Mouse (Mus musculus) kidney, postnatal 0 days (tissue): ENCODE measurements around the gene Cycs. TPM values are rescaled to one million over a fixed set of nuclear protein-coding genes. Genes with fewer than 3 reads are reported as not detected.
"Not testable (repeated sequence)": the region's sequence is repeated elsewhere in the genome, so short reads cannot be mapped to it uniquely, and the experiment has no call there.

Experiments used
- ATAC-seq: fragments of 200-750 bp; cut with Nextera tagmentation; replicated peaks from 2 replicates; pipeline ENCODE4 v1.8.0; 2017; ENCODE audit warnings: low read depth, moderate number of reproducible peaks, moderate TSS enrichment, moderate library complexity; ENCODE audit not compliant: low FRiP score
- DNase-seq: peaks from one replicate; pipeline ENCODE4 v3.0.0-alpha.2; 2016; ENCODE audit warnings: low spot score
- H3K27ac ChIP-seq: fragments of 300-500 bp; sonication (generic); 2 replicates; pipeline ENCODE4 v1.5.1; 2014; ENCODE audit warnings: mild to moderate bottlenecking
- H3K27me3 ChIP-seq: fragments of 300-500 bp; sonication (generic); 2 replicates; pipeline ENCODE4 v1.6.1; 2014; ENCODE audit warnings: low read length, mixed read lengths; ENCODE audit not compliant: insufficient read depth
- H3K36me3 ChIP-seq: fragments of 300-500 bp; sonication (generic); 2 replicates; pipeline ENCODE4 v1.6.1; 2014; ENCODE audit warnings: low read length, mixed read lengths; ENCODE audit not compliant: insufficient read depth
- H3K4me1 ChIP-seq: fragments of 300-500 bp; sonication (generic); replicated peaks from 2 replicates; pipeline ENCODE4 v1.6.1; 2014; ENCODE audit warnings: antibody characterized with exemption, low read length, mixed read lengths; ENCODE audit not compliant: insufficient read depth
- H3K4me2 ChIP-seq: fragments of 300-500 bp; sonication (generic); 2 replicates; pipeline ENCODE4 v1.6.1; 2014; ENCODE audit warnings: mild to moderate bottlenecking, low read length, moderate library complexity, mixed read lengths
- H3K4me3 ChIP-seq: fragments of 300-500 bp; sonication (generic); replicated peaks from 2 replicates; pipeline ENCODE4 v1.5.1; 2014; ENCODE audit warnings: low read depth, low read length
- H3K9ac ChIP-seq: fragments of 300-500 bp; sonication (generic); 2 replicates; pipeline ENCODE4 v1.6.1; 2014; ENCODE audit warnings: low read depth, low read length
- H3K9me3 ChIP-seq: fragments of 300-500 bp; sonication (generic); replicated peaks from 2 replicates; pipeline ENCODE4 v1.6.1; 2016; ENCODE audit warnings: low read length, inconsistent platforms, mixed read lengths
- CTCF ChIP-seq: IDR thresholded peaks from 2 replicates; pipeline ENCODE4 v1.5.1; 2016; ENCODE audit warnings: antibody characterized with exemption, low read depth, mild to moderate bottlenecking, moderate library complexity
- WGBS: fragments of 180-500 bp; shearing (Covaris S2); extraction: QIAGEN DNeasy Blood & Tissue Kit; methylation state at CpG from one replicate; pipeline ENCODE4 v1.1.7; 2014; 5-methylcytosine and 5-hydroxymethylcytosine counted together
- polyA plus RNA-seq: library from polyadenylated mRNA; unstranded; fragments of >200 nt; fragmentation: Nextera tagmentation; extraction: Ambion mirVana; gene quantifications from 2 replicates; pipeline ENCODE4 v1.2.1, GENCODE M21; 2015

Gene Cycs
- polyA plus RNA-seq, 1 experiment from 2014 or later, result 134 TPM

- Histone ChIP-seq H3K27me3 (no peaks in the 10 kb centered on the region), H3K4me1 (peaks cover 3% of the 10 kb centered on the region; the same call in 1 of the 2 replicates), H3K36me3 (0 out of 2 replicates have a peak, but pooled peaks cover 5% of the 10 kb centered on the region), H3K9ac (no peak overlapping the region), H3K4me3 (no peak overlapping the region), H3K9me3 (no peaks in the 10 kb centered on the region), H3K4me2 (no peak overlapping the region), H3K27ac (no peak overlapping the region)
- no peak for DNase-seq
- TF ChIP-seq CTCF, result no peak
- ATAC-seq, result no peak
- 97% methylated on average over 3 of the region's 3 CpGs for WGBS
Measured at GRCm38 (mm10) chr6:50563651-50564050, 2.7 kb downstream of the Cycs start.

GRCm38 (mm10) chr6:50562421-50562820 lies 3.9 kb downstream of the Cycs start:
- 91% methylated on average over 4 of the region's 4 CpGs for WGBS
- no peak overlapping the region for H3K27ac ChIP-seq

DNA sequence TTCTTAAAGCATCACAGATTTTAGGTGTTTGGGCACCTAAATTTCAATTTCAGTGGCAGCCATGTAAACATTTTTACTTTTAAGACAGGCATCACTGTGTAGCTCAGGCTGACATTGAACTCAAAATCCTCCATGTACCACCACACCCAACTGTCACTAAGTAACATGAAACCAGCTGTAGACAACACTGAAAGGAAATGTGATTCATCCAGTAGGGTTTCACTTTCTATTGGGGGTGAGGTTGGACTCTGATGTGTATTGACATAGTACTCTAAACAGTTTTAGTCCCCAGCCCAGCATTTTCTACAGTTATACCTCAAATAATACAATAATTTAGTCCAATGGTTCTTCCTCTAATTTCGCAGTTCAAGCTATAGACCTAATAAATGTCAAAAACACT lies 5.6 kb downstream of the Cycs start:
- ATAC-seq, result no peak
- no peak overlapping the region for H3K4me3 ChIP-seq
- no peaks in the 10 kb centered on the region for H3K27me3 ChIP-seq
- no peak for TF ChIP-seq CTCF
- no peak for DNase-seq
- H3K9me3 ChIP-seq, result no peaks in the 10 kb centered on the region
- 0 out of 2 replicates have a peak, but pooled peaks cover 5% of the 10 kb centered on the region for H3K36me3 ChIP-seq
- no peak overlapping the region for H3K27ac ChIP-seq
- WGBS, result 91% methylated on average over 1 of the region's 1 CpGs
- H3K4me2 ChIP-seq, result no peak overlapping the region
- H3K9ac ChIP-seq, result no peak overlapping the region
- no peaks in the 10 kb centered on the region for H3K4me1 ChIP-seq

More at GRCm38 (mm10) chr6:50562421-50562820, 3.9 kb downstream of the Cycs start:
- Histone ChIP-seq H3K4me1 (peaks cover 3% of the 10 kb centered on the region; the same call in 1 of the 2 replicates), H3K27me3 (no peaks in the 10 kb centered on the region), H3K4me3 (no peak overlapping the region), H3K36me3 (0 out of 2 replicates have a peak, but pooled peaks cover 5% of the 10 kb centered on the region), H3K9ac (no peak overlapping the region), H3K4me2 (no peak overlapping the region), H3K9me3 (no peaks in the 10 kb centered on the region)
- DNase-seq (no peak), ATAC-seq (no peak)
- TF ChIP-seq CTCF, result no peak

DNA sequence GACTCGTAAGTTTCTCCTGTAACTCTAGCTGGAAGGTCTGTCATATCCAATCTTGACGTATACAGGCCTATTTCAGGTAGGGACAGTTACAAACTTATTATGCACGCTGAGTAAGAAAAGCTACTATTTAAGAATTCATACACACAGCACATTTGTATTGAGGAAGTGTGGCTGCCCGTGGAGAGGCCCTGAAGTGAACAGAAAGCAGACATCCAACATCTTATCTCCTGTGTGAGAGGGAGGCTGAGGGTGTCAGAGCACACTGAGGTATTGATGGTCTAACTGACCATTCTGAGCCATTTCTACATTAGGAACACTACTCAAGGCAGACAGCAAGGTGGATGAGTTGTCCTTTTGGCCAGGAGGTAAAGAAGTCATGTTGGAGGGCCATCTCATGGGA lies 7.5 kb downstream of the Cycs start:
- DNase-seq, result no peak
- Histone ChIP-seq H3K9me3 (no peaks in the 10 kb centered on the region), H3K4me3 (no peak overlapping the region), H3K9ac (no peak overlapping the region), H3K36me3 (0 out of 2 replicates have a peak, but pooled peaks cover 5% of the 10 kb centered on the region), H3K27me3 (no peaks in the 10 kb centered on the region), H3K4me2 (no peak overlapping the region), H3K4me1 (no peaks in the 10 kb centered on the region), H3K27ac (no peak overlapping the region)
- no peak for ATAC-seq
- WGBS, result 90% methylated on average over 4 of the region's 4 CpGs
- TF ChIP-seq CTCF, result no peak

- no peak overlapping the region for H3K4me2 ChIP-seq
- H3K9ac ChIP-seq, result no peak overlapping the region
- H3K9me3 ChIP-seq, result no peaks in the 10 kb centered on the region
- no peaks in the 10 kb centered on the region for H3K36me3 ChIP-seq
- no peaks in the 10 kb centered on the region for H3K27me3 ChIP-seq
- peak; percentile 48; the same call in 1 of the 2 replicates for TF ChIP-seq CTCF
- DNase-seq (no peak), ATAC-seq (no peak)
- H3K4me1 ChIP-seq, result no peaks in the 10 kb centered on the region
- no peak overlapping the region for H3K27ac ChIP-seq
- 88% methylated on average over 6 of the region's 6 CpGs for whole genome bisulfite sequencing
- no peak overlapping the region for H3K4me3 ChIP-seq
Measured at GRCm38 (mm10) chr6:50557566-50557965, 8.8 kb downstream of the Cycs start.

DNA sequence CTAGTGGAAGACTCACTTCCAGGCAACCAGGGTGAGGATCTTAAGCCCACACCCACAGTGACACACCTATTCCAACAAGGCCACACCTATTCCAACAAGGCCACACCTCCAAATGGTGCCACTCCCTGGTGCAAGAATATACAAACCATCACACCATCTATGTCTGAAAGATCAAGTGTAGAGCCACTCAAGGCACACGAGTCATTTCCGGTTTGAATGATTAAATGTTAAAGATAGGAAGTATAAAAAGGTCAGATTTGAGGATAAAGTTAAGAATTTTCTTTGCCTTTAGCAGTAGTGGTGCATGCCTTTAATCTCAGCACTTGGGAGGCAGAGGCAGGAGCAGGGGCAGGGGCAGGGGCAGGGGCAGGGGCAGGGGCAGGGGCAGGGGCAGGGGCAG lies 12.1 kb downstream of the Cycs start:
- H3K36me3 ChIP-seq, H3K4me1 ChIP-seq, H3K4me2 ChIP-seq, H3K27me3 ChIP-seq, H3K9ac ChIP-seq, DNase-seq, H3K9me3 ChIP-seq, H3K4me3 ChIP-seq, ATAC-seq, H3K27ac ChIP-seq: not testable (repeated sequence)
- 76% methylated on average over 2 of the region's 2 CpGs for WGBS

- no peaks in the 10 kb centered on the region for H3K27me3 ChIP-seq
- no peaks in the 10 kb centered on the region for H3K9me3 ChIP-seq
- no peak overlapping the region for H3K9ac ChIP-seq
- H3K36me3 ChIP-seq, result no peaks in the 10 kb centered on the region
- no peak for TF ChIP-seq CTCF
- H3K27ac ChIP-seq, result no peak overlapping the region
- no peaks in the 10 kb centered on the region for H3K4me1 ChIP-seq
- 76% methylated on average over 5 of the region's 5 CpGs for WGBS
- no peak overlapping the region for H3K4me3 ChIP-seq
- DNase-seq (no peak), ATAC-seq (no peak)
- no peak overlapping the region for H3K4me2 ChIP-seq
Measured at GRCm38 (mm10) chr6:50552881-50553518, 13.3 kb downstream of the Cycs start.
